Mouse (Mus musculus) forebrain, embryonic 10.5 days (tissue): ENCODE measurements around the gene Slc7a7. TPM values are rescaled to one million over a fixed set of nuclear protein-coding genes. Genes with fewer than 3 reads are reported as not detected.

Experiments used
- DNase-seq: peaks from one replicate; pipeline ENCODE4 v3.0.0-alpha.2; 2017; ENCODE audit warnings: low spot score; ENCODE audit errors: extremely low spot score
- H3K27ac ChIP-seq: fragments of 300-500 bp; sonication (generic); 2 replicates; pipeline ENCODE4 v1.5.1; 2016; ENCODE audit warnings: mild to moderate bottlenecking
- H3K27me3 ChIP-seq: fragments of 300-500 bp; sonication (generic); 2 replicates; pipeline ENCODE4 v1.6.1; 2016; ENCODE audit warnings: mild to moderate bottlenecking; ENCODE audit not compliant: poor library complexity, severe bottlenecking
- H3K36me3 ChIP-seq: fragments of 300-500 bp; sonication (generic); replicated peaks from 2 replicates; pipeline ENCODE4 v1.6.1; 2016; ENCODE audit warnings: mild to moderate bottlenecking, moderate library complexity
- H3K4me1 ChIP-seq: fragments of 300-500 bp; sonication (generic); 2 replicates; pipeline ENCODE4 v1.6.1; 2016
- H3K4me3 ChIP-seq: fragments of 300-500 bp; sonication (generic); 2 replicates; pipeline ENCODE4 v1.5.1; 2016; ENCODE audit warnings: mild to moderate bottlenecking, moderate library complexity
- H3K9me3 ChIP-seq: fragments of 300-500 bp; sonication (generic); 2 replicates; pipeline ENCODE4 v1.6.1; 2016; ENCODE audit warnings: mild to moderate bottlenecking, moderate library complexity
- WGBS: fragments of 180-500 bp; shearing (Covaris S2); methylation state at CpG from one replicate; pipeline ENCODE4 v1.1.7; 2016; 5-methylcytosine and 5-hydroxymethylcytosine counted together
- polyA plus RNA-seq: library from polyadenylated mRNA; unstranded; fragments of >200 nt; fragmentation: Nextera tagmentation; extraction: Ambion mirVana; gene quantifications from 2 replicates; pipeline ENCODE4 v1.2.1, GENCODE M21; 2016

The Slc7a7 gene
- polyA plus RNA-seq, 1 experiment from 2014 or later: 4.3 TPM

DNA sequence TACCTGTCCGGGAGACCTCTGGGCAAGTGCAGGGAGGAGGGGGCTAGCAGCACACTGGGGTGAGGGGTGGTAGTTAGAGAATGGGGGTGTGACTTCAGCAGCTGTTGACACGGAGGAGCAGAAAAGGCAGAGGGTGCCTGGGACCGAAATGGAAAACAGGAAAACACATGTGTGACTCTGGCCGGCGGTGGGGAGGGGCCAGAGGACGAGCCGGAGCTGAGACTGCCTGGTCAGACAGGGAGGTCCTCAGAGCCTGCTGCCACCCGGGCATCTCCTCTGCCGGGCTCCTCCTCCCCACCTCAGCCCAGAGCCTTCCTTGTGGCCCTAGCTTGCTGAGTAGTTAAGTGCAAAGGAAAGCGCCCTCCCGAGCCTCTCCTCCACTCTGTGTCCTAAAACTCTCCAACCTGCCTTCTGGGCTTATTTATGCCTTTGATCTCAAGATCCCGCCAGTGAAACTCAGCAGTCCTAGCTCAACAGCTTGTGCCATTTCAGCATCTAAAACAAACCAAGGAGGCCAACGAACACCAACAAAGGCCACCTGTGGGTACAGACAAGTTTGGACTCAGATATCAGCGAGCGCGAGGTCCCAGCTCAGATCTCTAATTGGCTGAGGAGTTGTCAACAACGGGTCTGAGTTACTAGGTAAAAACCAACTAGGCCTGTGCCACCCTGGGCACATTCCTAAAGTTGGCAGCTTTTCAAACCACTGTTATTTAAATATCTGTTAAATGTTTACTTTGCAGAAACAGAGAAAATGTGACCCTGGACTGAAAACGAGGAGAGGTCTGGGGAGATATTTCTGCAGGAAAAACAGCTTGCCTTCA, 3.5 kb downstream of the Slc7a7 start:
- WGBS: 6% methylated on average over 18 of the region's 18 CpGs
- Histone ChIP-seq H3K27ac (peak overlapping the region; percentile 44), H3K4me3 (peak overlapping the region; percentile 30), H3K4me1 (peaks cover 55% of the 10 kb centered on the region), H3K36me3 (no peaks in the 10 kb centered on the region), H3K27me3 (peaks cover 60% of the 10 kb centered on the region), H3K9me3 (no peaks in the 10 kb centered on the region)
- DNase-seq: no peak

DNA sequence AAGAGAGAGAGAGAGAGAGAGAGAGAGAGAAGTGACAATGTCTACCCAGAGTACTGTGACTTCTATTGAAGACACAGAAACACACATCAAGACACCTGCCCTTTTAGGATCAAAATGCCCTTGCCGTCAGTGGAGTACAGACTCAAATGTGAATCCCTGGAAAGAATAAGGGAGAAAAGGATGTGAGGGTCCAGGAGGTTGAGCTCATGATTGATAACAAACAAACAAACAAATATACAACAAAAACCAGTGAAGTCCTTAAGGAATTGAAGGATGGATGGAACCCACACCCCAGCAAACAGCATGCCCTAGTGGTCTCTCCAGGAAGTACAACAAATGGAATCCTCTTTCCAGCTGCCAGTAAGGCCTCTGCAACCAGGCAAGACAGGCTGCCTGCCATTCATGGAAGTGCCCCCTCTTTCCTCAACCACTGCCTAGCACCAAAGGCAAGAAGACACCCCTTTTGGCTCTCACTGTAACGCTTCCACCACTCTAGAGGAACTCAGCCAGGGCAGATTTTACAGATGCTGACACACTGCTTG, 4.9 kb downstream of the Slc7a7 start:
- no peak overlapping the region for H3K27ac ChIP-seq
- WGBS: 25% methylated on average over 2 of the region's 2 CpGs
- DNase-seq: no peak

DNA sequence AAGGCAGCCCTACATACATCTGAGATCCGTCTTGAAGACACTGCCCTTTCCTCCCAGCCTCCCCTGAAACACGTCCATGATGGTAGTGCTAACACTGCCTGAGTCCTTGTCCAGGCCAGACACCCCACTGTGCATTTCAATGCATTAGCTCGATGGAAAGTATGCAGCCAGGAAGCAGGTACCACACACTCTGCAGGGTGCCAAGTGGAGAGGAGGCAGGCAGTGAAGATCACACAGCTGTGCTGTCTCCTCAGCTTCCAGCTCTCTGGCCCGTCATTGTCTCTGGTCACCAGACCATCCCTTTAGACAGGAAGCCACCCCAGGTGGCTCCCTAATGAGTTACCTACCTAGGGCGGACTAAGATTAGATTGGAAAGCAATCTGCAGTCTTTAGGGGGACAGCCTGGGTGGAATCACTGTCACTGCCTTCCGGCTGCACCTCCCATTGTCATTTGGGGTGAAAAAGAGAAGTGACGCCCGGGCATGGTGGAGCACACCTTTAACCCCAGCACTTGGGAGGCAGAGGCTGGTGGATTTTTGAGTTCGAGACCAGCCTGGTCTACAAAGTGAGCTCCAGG, 5.5 kb downstream of the Slc7a7 start:
- peaks cover 54% of the 10 kb centered on the region for H3K4me1 ChIP-seq
- H3K36me3 ChIP-seq: no peaks in the 10 kb centered on the region
- DNase-seq: no peak
- H3K9me3 ChIP-seq: no peaks in the 10 kb centered on the region
- no peak overlapping the region for H3K4me3 ChIP-seq
- peaks cover 48% of the 10 kb centered on the region for H3K27me3 ChIP-seq
- H3K27ac ChIP-seq: no peak overlapping the region
- WGBS: 29% methylated on average over 9 of the region's 9 CpGs

More for the DNA sequence above, 4.9 kb downstream of the Slc7a7 start:
- H3K4me3 ChIP-seq: no peak overlapping the region
- H3K4me1 ChIP-seq: peaks cover 60% of the 10 kb centered on the region
- no peaks in the 10 kb centered on the region for H3K9me3 ChIP-seq
- H3K27me3 ChIP-seq: peaks cover 55% of the 10 kb centered on the region
- no peaks in the 10 kb centered on the region for H3K36me3 ChIP-seq

DNA sequence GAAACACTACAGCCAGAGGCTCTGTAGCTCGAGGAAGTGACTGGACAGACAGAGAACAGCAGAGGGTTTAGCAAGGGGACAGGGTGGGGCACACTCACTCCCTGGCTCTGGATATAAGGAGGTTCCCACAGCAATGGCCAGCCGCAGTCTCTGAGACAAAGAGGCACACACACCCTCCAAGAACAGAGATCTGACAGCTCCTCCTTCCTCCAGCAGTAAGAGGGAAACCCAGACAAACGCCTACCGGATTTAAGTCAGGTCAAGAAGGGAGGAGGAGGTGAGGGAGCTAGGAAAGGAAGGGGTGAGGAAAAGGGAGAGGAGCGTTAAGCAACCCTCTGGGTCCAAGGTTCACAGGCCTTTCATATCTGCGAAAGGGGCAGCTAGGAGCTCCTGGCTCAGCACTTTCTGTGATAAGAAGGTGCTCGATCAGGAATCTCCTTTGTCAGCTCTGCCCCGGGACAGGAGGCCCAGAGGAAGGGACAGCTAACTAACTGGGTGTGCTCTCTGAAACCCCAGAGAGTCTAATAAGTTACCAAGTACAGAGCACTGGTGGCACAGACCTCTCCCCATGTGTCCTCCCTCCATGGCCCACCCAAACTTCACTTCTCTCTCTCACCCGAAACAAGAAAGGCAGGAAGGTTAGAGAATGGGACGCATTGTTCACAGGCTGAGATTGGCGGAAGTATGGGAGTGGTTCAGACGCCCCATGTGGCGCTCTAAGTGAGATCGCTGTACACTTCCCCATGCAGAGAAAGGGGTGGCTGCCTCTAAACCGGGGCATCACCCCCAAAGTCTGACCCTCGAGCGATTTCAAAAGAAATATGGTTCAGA, 7.4 kb downstream of the Slc7a7 start:
- no peak for DNase-seq
- H3K27ac ChIP-seq: peak overlapping the region; percentile 70
- peaks cover 31% of the 10 kb centered on the region for H3K27me3 ChIP-seq
- no peaks in the 10 kb centered on the region for H3K9me3 ChIP-seq
- H3K36me3 ChIP-seq: no peaks in the 10 kb centered on the region
- WGBS: 48% methylated on average over 17 of the region's 17 CpGs
- H3K4me3 ChIP-seq: no peak overlapping the region
- H3K4me1 ChIP-seq: peaks cover 41% of the 10 kb centered on the region

DNA sequence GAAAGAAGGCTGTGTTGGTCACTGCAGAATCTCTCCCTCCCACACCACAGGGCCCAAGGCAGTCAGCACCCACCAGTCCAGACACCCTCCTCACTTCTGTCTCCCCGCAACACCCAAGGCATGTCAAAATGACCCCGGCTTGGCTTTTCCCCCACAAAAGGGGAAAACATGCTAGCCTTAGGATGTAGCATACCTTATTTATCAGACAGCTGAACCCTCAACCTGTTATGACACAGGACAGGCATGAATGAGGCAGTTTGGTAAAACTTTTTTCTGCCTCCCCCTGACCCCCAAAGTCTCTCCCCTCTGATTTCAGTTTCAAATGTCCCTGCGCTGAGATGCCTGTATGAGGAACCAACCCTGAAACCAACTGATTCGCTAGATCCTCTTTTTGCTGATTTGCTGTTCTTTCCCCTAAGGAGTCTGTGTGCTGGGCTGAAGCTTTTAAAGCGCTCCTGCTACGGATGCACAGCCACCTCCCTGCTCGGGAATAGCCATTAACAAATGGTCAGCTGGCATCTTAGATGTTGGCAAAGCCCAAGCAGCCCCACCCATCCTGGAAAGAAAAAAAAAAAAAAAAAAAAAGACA, 8.4 kb downstream of the Slc7a7 start:
- Histone ChIP-seq H3K27me3 (peaks cover 20% of the 10 kb centered on the region), H3K27ac (no peak overlapping the region; the same call in 1 of the 2 replicates), H3K36me3 (no peaks in the 10 kb centered on the region), H3K4me3 (no peak overlapping the region), H3K4me1 (peaks cover 34% of the 10 kb centered on the region), H3K9me3 (no peaks in the 10 kb centered on the region)
- 83% methylated on average over 7 of the region's 7 CpGs for WGBS
- DNase-seq: no peak

DNA sequence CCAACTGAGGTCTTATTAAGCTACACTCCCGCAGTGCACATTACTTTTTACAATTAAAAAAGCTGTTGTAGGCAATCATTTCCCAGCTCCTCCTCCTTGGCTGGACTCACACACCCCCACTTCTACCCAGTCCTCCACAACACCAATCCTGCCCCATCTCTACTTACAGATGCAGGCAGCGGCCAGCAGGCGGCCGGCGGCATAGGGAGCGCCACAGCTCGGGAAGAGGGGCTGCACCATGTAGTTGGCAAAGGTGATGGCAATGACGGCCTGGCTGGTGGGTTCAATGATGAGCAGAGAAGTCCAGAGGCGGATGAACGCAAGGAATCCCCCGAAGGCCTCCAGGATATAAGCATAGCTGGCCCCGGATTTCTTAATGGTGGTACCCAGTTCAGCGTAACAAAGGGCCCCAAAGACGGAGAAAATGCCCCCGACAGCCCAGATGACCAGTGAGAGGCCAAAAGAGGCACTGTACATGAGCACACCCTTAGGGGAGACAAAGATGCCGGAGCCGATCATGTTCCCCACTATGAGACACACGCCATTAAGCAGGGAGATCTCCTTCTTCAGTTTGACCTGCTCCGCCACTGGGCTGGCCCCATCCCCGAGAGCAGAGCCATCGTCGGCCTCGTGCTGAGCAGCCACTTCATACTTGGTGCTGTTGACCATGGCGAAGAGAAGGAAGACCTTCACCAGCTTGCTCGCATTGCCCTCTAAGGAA, 9.1 kb downstream of the Slc7a7 start:
- Histone ChIP-seq H3K36me3 (no peaks in the 10 kb centered on the region), H3K27me3 (peaks cover 14% of the 10 kb centered on the region), H3K27ac (no peak overlapping the region), H3K4me1 (peaks cover 27% of the 10 kb centered on the region), H3K4me3 (no peak overlapping the region), H3K9me3 (no peaks in the 10 kb centered on the region)
- WGBS: 78% methylated on average over 25 of the region's 25 CpGs
- no peak for DNase-seq

DNA sequence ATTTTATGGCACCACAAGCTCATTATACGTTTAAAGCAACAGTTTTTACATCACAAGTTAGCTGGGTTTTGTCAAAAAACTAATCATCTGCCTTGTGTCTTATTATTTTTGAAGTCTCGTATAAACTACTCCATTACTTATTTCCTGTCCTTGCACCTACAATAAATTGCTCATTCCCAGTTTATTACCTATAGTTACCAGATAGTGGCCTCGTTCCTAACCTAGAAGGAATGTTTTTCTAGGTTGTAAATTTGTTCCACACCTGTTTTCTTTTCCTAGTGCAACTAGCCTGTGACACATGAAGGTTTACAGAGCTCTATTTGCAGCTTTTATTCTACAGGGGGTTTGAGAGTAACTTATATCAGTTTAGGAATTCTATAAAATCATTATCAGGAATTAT, 15.9 kb downstream of the Slc7a7 start:
- no peaks in the 10 kb centered on the region for H3K27me3 ChIP-seq
- H3K9me3 ChIP-seq: no peaks in the 10 kb centered on the region
- H3K36me3 ChIP-seq: no peaks in the 10 kb centered on the region
- no peak overlapping the region for H3K4me3 ChIP-seq
- H3K27ac ChIP-seq: no peak overlapping the region
- WGBS: 87% methylated on average over 3 of the region's 3 CpGs
- no peak for DNase-seq
- peaks cover 6% of the 10 kb centered on the region; the same call in 1 of the 2 replicates for H3K4me1 ChIP-seq

DNA sequence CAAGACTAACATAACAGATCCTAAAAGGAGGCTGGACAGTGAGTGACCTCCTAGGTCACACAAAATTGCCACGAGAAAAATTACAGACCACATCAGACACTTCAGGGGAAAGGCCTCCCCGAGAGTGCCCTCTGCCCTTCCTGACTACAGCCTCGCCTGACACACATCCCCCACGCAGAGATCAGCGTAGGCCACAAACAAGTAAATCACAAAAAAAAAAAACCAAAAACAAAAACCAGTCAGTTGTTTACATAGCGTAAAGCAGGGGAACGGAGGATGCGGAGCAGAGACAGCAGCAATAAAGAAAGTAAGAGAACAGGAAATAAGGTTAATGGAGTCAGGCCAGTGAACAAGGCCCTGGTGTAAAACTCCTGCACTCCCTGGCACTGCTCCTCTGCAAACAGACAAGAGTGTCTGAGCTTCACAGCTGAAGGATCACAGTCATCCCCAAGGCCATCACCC, 18.6 kb downstream of the Slc7a7 start:
- Histone ChIP-seq H3K9me3 (no peaks in the 10 kb centered on the region), H3K27me3 (no peaks in the 10 kb centered on the region), H3K4me3 (no peak overlapping the region), H3K27ac (no peak overlapping the region), H3K4me1 (peaks cover 6% of the 10 kb centered on the region; the same call in 1 of the 2 replicates), H3K36me3 (no peaks in the 10 kb centered on the region)
- 61% methylated on average over 8 of the region's 8 CpGs for WGBS
- DNase-seq: no peak

DNA sequence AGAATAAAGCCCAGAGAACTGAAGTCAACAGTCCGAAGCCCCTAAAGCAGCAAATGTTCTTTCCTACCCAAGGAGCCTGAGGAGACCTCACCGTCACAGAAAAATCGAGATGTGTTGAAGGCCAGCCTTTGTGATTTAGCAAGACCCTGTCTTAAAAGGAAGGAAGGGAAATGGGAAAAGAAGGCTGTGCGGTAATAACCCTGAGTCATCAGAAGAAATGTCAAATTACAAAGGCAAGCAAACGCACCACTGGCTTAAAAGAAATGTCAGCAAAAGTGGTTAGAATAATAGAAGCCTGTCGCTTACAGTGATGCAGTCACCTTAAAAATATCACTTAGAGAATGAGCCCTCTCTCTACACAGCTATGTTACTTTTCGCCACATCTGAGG, 19.1 kb downstream of the Slc7a7 start:
- Histone ChIP-seq H3K9me3 (no peaks in the 10 kb centered on the region), H3K4me3 (no peak overlapping the region), H3K4me1 (peaks cover 6% of the 10 kb centered on the region; the same call in 1 of the 2 replicates), H3K27ac (no peak overlapping the region), H3K27me3 (no peaks in the 10 kb centered on the region), H3K36me3 (no peaks in the 10 kb centered on the region)
- WGBS: 78% methylated on average over 7 of the region's 7 CpGs
- DNase-seq: no peak

DNA sequence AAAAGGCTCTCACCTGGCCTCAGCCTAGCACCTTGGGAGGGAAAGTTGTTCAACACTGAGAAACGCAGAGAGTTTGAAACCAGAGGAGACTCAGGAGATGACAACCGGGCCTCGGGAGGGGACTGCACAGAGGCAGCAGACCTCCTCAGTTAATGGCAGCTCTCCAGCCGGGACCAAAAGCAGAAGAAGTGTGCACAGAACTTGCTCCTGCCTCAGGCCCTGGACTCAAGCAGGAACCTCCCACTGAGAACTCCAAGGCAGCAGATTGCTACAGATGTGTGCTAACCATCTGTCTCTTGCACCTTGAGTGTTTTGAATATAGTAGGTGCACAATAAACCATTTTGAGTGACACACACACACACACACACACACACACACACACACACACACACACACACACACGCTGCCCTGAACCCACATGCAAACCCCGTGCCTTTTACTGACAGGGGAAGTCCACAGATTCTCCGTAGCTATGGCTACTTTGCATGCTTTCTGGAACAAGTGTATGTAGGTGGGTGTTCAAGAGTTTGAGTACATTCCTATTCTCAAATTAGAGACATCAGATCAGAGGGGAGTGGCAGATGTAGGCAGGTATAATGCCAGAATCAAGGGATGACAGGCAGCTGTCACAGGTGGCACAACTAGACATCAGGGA, 19.6 kb downstream of the Slc7a7 start:
- 90% methylated on average over 7 of the region's 7 CpGs for WGBS
- Histone ChIP-seq H3K4me3 (no peak overlapping the region), H3K9me3 (no peaks in the 10 kb centered on the region), H3K36me3 (no peaks in the 10 kb centered on the region), H3K27me3 (no peaks in the 10 kb centered on the region), H3K4me1 (peaks cover 6% of the 10 kb centered on the region; the same call in 1 of the 2 replicates), H3K27ac (no peak overlapping the region)
- no peak for DNase-seq

DNA sequence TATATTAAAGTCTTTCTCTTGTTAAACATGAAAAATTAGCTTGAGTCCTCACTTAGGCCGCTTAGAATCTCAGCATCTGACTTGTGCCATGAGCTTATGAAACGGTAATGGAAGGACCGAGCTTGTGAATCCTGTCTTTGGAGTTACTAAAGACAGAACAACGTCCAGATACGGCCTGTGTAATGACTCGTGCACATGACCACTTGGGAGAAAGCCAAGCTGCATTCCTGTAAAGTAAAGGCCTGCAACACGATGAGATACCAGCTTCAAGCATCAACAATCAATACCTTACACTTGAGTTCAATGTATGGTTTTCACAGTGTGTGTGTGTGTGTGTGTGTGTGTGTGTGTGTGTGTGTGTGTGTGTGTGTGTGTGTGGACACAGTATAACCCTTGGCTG, 20.9 kb downstream of the Slc7a7 start:
- no peak for DNase-seq
- WGBS: 90% methylated on average over 7 of the region's 7 CpGs

More for the DNA sequence above, 20.9 kb downstream of the Slc7a7 start:
- Histone ChIP-seq H3K9me3 (no peaks in the 10 kb centered on the region), H3K27ac (no peak overlapping the region), H3K27me3 (no peaks in the 10 kb centered on the region), H3K36me3 (no peaks in the 10 kb centered on the region), H3K4me3 (no peak overlapping the region), H3K4me1 (peaks cover 6% of the 10 kb centered on the region; the same call in 1 of the 2 replicates)
